Mouse (Mus musculus) heart, postnatal 10 days (tissue): ENCODE results near the gene Milr1. TPM values are rescaled to one million over a fixed set of nuclear protein-coding genes. Genes with fewer than 3 reads are reported as not detected.
A peak's percentile ranks its signal among the peaks of the same experiment; 100 is the strongest.
"Not testable (repeated sequence)": the region's sequence is repeated elsewhere in the genome, so short reads cannot be mapped to it uniquely, and the experiment has no call there.

Experiments
- DNase-seq, 2 experiments: peaks; one replicate each; pipeline ENCODE4 v3.0.0; 2021
- intact Hi-C: fragments of 180-260 bp; cut with DNase I; formaldehyde crosslinking; loops from one replicate; pipeline ENCODE4 v1.15.1; 2025
- total RNA-seq, 2 experiments: library from RNA; stranded (reverse); gene quantifications; 2 replicates each; pipeline ENCODE4 v1.2.3; 2021

The Milr1 gene
- total RNA-seq, result 1 to 10 TPM in 1 of 2 experiments, under 1 TPM in 1; 0.94 to 1.1 TPM

GRCm38 (mm10) chr11:106751039-106752018, at the start of gene Milr1:
Milr1 (plus strand) TSS chr11:106751226.
- no peak for DNase-seq
- intact Hi-C loops, result loop anchor here (10.0 kb wide), 1 partner anchor 337 kb away; no protein-coding TSS in a partner anchor

- intact Hi-C loops, result loop anchor here (5.0 kb wide), 1 partner anchor 36 kb away; no protein-coding TSS in a partner anchor
- no peak for DNase-seq
Measured at GRCm38 (mm10) chr11:106701589-106701988, 49.4 kb upstream of the Milr1 start.

GRCm38 (mm10) chr11:106702584-106702983, 48.4 kb upstream of the Milr1 start:
- DNase-seq, result no peak
- intact Hi-C loops, result loop anchor here (5.0 kb wide), 1 partner anchor 35 kb away; no protein-coding TSS in a partner anchor

DNA sequence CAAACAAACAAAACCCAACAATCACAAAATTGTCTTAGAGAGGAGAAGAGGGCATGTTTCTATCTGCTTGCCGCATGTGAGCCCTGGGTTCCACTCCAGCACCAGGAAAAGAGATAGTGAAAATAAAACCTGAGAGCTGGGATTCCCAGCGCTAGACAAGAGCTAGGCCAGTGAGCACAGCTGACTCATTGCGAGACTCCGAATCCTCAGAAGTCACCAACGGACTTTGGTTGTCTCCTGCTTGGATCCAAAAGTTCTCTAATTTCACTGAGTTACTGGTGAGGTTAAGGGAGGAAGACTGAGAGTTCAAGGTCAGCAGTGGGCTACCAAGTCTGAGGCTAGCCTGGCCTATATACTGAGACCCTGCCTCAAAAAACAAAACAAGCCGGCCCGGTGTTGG, 47.1 kb upstream of the Milr1 start:
- intact Hi-C loops, result loop anchor here (5.0 kb wide), 1 partner anchor 33 kb away; no protein-coding TSS in a partner anchor
- DNase-seq, result no peak

GRCm38 (mm10) chr11:106704399-106705111, 46.5 kb upstream of the Milr1 start:
- intact Hi-C loops, result loop anchor here (5.0 kb wide), 1 partner anchor 33 kb away; no protein-coding TSS in a partner anchor
- DNase-seq, result no peak

DNA sequence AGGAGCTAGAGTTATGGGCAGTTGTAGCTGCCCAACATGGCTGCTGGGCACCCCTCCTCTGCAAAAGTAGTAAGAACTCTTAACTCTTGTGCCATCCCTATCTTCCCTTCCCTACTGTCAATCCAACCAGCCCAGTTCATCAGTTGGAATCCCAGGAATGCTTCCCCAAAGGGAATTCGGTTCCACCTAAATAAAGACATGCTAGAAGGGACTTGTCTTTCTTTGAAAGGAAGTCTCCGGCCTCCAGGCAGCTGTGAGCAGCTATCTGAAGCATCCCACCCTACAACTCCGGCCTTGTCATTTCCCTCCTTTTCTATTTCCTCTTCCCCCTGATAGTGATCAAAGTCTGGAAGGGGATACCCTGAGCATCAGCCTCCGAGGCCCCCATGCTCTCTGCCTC, 44.8 kb upstream of the Milr1 start:
- intact Hi-C loops, result no loop called here

DNA sequence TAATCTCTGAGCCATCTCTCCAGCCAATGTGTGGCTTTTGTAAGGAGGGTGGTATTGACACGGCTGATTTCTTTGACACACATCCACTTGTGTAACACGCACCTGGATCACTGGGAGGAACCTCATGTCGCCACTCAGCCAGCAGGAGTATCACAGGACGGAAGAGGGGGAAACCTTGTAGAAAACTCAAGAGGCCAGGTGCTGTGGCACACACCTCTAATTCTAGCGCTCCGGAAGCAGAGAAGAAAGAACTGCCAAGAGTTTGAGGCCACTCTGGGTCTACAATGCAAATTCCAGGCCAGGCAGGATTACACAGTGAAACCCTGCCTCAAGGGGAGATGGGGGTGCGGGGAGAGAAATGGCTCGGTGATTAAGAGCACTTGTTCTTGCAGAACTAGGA, 43.9 kb upstream of the Milr1 start:
- intact Hi-C loops, result no loop called here

More for the DNA sequence above, 44.8 kb upstream of the Milr1 start:
- no peak for DNase-seq

DNA sequence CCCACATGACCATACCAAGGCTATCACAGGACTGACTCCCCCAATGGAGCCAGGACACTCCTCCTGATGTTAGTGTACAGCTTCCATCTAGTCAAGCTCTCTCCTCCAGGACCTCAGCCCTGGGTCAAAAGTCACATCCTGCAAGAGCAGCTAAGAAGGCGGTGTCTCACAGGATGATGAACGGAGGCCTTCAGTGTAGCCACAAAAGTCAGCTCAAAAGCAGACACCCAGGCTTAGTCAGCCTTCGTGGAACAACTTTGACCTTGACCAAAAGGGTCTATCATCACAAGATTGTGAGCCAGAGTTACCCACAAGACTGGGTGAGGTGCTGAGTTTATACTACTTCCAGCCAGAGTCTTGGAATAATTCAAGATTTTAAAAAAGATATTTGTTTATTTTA, 43.2 kb upstream of the Milr1 start:
- intact Hi-C loops, result no loop called here
- DNase-seq, result no peak

More for the DNA sequence above, 43.9 kb upstream of the Milr1 start:
- no peak for DNase-seq

GRCm38 (mm10) chr11:106709227-106709985, 41.6 kb upstream of the Milr1 start:
- no peak for DNase-seq
- intact Hi-C loops, result no loop called here

GRCm38 (mm10) chr11:106710789-106711188, 40.2 kb upstream of the Milr1 start:
- intact Hi-C loops, result no loop called here
- peak in 1 of 2 experiments; percentile 43 for DNase-seq

- DNase-seq, result peak; percentile 55 to 59
- intact Hi-C loops, result no loop called here
Measured at GRCm38 (mm10) chr11:106715066-106715465, 36.0 kb upstream of the Milr1 start.

- intact Hi-C loops, result no loop called here
- DNase-seq, result no peak
Measured at GRCm38 (mm10) chr11:106716568-106716967, 34.5 kb upstream of the Milr1 start.

DNA sequence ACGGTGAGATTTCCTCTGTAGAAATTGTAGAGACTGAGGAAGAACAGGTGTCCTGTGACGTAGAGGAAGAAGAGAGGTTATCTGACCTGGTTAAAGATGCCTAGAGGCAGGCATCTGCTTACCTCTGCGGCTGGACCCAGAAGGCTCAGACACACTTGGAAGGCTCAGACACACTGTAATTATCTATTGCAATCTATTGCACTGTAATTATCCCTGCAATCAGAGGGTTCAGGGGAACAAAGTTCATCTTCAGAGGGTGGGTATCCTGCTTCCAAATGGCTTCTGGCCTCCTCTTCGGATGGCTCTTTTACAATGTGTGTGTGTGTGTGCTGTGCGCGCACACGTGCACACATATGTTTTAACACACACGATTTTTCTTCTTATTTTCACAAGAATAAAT, 30.6 kb upstream of the Milr1 start:
- DNase-seq, result no peak
- intact Hi-C loops, result no loop called here

GRCm38 (mm10) chr11:106722831-106723361, 28.1 kb upstream of the Milr1 start:
- intact Hi-C loops, result no loop called here
- DNase-seq, result peak; percentile 31 to 47

GRCm38 (mm10) chr11:106723611-106724125, 27.4 kb upstream of the Milr1 start:
- intact Hi-C loops, result no loop called here
- peak; percentile 27 to 45 for DNase-seq

- no peak for DNase-seq
- intact Hi-C loops, result no loop called here
Measured at GRCm38 (mm10) chr11:106724176-106724915, 26.7 kb upstream of the Milr1 start.

DNA sequence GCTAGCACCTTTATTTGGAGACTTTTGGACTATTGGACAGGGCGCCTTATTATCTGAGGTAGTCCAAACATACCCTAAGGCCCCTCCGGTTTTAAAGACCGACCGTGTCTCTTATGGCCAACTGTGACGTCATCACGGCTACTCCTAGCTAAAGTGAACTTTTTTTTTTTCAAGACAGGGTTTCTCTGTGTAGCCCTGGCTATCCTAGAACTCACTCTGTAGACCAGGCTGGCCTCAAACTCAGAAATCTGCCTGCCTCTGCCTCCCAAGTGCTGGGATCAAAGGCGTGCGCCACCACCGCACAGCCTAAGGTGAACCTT, 26.1 kb upstream of the Milr1 start:
- DNase-seq, intact Hi-C loops: not testable (repeated sequence)

DNA sequence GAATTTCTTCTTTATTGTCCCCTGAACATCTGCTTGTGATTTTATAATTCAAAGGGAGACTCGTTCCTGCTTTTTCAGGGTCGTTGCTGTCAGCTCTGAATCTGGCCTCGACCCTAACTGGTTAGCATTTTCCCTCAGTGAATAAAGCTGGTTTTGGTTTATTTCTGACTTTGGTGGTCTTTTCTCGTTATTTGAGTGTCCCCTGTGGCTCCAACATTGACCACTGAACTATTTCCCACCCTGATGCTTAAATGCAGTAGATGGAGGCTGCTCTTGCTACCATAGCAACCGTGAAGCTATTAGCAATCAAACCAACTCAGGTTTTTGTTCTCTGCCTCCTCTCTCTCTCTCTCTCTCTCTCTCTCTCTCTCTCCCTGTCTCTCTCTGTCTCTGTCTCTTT, 23.1 kb upstream of the Milr1 start:
- intact Hi-C loops, result no loop called here
- DNase-seq, result no peak
